Mouse (Mus musculus): Measurements from ENCODE around the gene Mrps7. TPM values are rescaled to one million over a fixed set of nuclear protein-coding genes. Genes with fewer than 3 reads are reported as not detected.

Mrps7 gene
- polyA plus RNA-seq (2012; rRNA removed): 15.9 and 19.3 TPM in 2 replicates

DNA sequence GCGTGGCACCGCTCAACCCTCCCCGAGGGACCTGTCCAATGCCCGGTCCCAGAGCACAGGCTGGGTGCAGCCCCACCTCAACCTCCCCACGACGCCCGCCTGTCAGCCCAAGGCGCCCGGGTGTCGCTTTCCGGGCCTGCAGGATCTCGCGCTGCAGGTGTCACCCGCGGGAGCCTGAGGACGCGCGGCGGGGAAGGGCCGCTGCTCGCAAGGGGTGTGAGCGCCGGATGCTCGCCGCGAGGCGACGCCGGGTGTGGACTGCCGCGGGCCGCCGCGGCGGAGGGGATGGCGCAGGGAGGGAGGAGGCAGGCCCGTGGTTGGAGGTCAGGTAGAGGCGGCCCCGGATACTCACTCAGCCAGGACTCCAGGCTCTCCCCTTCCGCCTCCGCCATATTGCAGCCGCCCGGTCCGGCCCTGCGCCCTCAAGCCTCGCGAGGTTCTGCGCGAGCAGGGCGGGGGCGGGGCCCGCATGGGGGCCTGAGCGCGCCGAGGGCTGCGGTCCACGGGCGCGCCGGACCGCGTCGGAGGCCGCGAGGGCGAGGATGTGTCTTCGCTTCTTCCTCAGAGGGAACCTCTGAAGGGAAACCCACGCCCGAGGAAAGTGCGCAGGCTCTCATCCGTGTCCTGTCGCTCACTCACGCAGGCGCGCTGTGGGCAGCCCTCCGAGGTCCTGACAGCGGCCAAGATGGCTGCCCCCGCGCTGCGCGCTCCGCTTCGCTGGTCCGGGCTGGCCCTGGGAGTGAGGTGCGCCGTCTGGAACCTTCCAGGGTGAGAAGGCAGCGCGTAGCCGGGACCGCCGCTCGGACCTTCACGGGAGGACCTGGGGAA is at the start of gene Mrps7, which contains the start of gene Gga3:
TSS of gene Mrps7 (plus strand) at position 450 of the 828 bp plus-strand sequence.
TSS of gene Gga3 (minus strand) at position 576 of the 828 bp plus-strand sequence.

GRCm38 (mm10) chr11:115564064-115564809 is 39.5 kb upstream of the Mrps7 start, which contains the start of gene Nup85:
TSS of gene Nup85 (plus strand) at chr11:115564434.

DNA sequence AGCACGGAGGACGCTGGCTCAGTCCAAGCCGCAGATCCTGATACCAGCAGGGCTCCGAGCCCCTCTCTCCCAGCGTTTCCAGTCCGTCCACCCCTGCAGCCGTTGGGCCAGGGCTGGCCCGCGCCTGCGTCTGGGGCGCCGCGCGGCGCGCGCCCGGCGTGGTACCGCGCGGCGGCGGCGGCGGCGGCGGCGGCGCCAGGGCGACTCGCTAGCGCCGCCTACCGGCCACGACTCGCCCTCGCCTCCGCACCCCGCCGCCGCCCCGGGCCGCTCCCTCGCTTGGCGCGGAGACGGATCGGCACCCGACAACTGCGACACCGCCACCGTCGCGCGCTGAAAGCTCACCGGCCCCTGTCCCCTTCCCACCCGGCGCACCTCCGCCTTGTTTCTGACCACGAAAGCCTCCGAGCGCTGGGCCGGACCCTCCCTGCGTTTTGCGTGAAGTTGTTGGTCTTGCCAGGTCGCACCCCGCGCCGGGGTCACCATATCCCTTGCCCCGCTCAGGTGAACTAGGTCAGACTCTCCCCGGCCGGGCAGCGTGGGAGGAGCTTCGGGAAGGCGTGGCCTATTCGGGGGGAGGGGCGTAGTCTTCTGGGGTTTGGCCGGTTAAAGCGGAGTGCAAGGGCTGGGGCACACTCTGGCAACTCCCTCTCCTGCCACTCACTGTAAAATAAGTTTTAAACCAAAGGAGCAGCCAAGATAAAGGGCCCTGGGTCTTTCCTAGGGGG is 8.8 kb downstream of the Mrps7 start, which contains the start of gene Mif4gd:
TSS of gene Mif4gd (minus strand) at position 560 of the 728 bp plus-strand sequence.

DNA sequence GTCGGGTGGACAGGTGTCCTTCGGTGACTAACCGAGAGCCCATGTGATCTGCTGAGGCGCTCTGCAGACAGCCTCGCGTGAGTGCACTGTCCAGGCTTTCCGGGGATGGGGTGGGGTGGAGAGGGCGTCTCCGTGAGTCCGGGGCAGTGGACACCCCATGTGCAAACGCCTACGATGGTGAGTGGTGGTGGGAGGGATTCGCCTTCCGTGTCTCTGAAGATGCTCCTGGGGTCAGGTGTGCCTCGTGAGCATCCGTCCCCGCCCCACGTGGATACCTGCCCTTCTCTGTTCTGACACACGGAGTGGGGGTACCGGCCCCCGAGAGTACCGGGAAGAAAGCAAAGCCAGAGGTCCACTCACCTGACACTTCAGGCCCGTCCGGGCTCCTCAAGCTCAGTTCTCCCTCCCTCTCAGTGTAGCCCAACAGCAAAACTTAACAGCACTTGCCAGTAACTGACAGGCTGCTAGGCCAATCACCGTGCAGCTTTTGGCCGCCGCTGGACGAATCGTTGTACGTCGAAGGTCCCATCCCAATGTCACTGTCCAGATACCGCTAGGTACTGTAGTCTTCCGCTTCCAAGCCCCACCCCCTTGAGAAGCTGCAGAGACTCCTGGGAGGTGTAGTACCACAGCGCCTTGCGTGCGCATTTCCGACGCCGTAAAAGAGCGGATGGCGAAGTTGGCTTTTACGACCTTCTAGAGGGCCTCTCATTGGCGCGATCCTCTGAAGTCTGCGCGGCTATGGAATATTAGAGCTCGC is 24.2 kb downstream of the Mrps7 start, which contains the start of gene Slc25a19:
TSS of gene Slc25a19 (minus strand) at position 591 of the 760 bp plus-strand sequence.

Other genes with a start within 250 kb of the Mrps7 start
- gene Hid1, start 236.2 kb upstream of the Mrps7 start, polyA plus RNA-seq (2012; rRNA removed): 154 and 170 TPM in 2 replicates
- 15.9 and 17.5 TPM in 2 replicates for gene Cdr2l, start 222.0 kb upstream of the Mrps7 start, polyA plus RNA-seq (2012; rRNA removed)
- gene Mrpl58, start 200.2 kb upstream of the Mrps7 start, polyA plus RNA-seq (2012; rRNA removed): 62.6 and 65.1 TPM in 2 replicates
- gene Atp5h, start 184.0 kb upstream of the Mrps7 start, polyA plus RNA-seq (2012; rRNA removed): 70.2 and 90.1 TPM in 2 replicates
- 24.0 and 31.1 TPM in 2 replicates for gene Kctd2, start 183.8 kb upstream of the Mrps7 start, polyA plus RNA-seq (2012; rRNA removed)
- 0.38 and 0.44 TPM in 2 replicates for gene Trim80, start 163.4 kb upstream of the Mrps7 start, polyA plus RNA-seq (2012; rRNA removed)
- 96.1 and 135 TPM in 2 replicates for gene Slc16a5, start 141.5 kb upstream of the Mrps7 start, polyA plus RNA-seq (2012; rRNA removed)
- gene Armc7, start 128.3 kb upstream of the Mrps7 start, polyA plus RNA-seq (2012; rRNA removed): 13.3 and 13.4 TPM in 2 replicates
- 128 and 130 TPM in 2 replicates for gene Nt5c, start 112.1 kb upstream of the Mrps7 start, polyA plus RNA-seq (2012; rRNA removed)
- 314 and 446 TPM in 2 replicates for gene Jpt1, start 89.5 kb upstream of the Mrps7 start, polyA plus RNA-seq (2012; rRNA removed)
- 24.5 and 24.8 TPM in 2 replicates for gene Sumo2, start 67.6 kb upstream of the Mrps7 start, polyA plus RNA-seq (2012; rRNA removed)
- 25.9 and 31.4 TPM in 2 replicates for gene Nup85, start 39.5 kb upstream of the Mrps7 start, polyA plus RNA-seq (2012; rRNA removed)
- gene Gga3, start 126 bp downstream of the Mrps7 start, polyA plus RNA-seq (2012; rRNA removed): 18.0 and 29.5 TPM in 2 replicates
- gene Mif4gd, start 9.0 kb downstream of the Mrps7 start, polyA plus RNA-seq (2012; rRNA removed): 87.1 and 118 TPM in 2 replicates
- gene Slc25a19, start 24.4 kb downstream of the Mrps7 start, polyA plus RNA-seq (2012; rRNA removed): 29.7 and 37.1 TPM in 2 replicates
- gene Grb2, start 104.7 kb downstream of the Mrps7 start, polyA plus RNA-seq (2012; rRNA removed): 41.4 and 42.7 TPM in 2 replicates
- gene Tmem94, start 161.5 kb downstream of the Mrps7 start, polyA plus RNA-seq (2012; rRNA removed): 156 and 168 TPM in 2 replicates
- 85.6 and 103 TPM in 2 replicates for gene Caskin2, start 209.7 kb downstream of the Mrps7 start, polyA plus RNA-seq (2012; rRNA removed)
- gene Tsen54, start 210.8 kb downstream of the Mrps7 start, polyA plus RNA-seq (2012; rRNA removed): 48.2 and 53.0 TPM in 2 replicates
- 301 and 349 TPM in 2 replicates for gene Llgl2, start 220.1 kb downstream of the Mrps7 start, polyA plus RNA-seq (2012; rRNA removed)